Mouse (Mus musculus): ENCODE results near the gene H1foo.

The H1foo gene

GRCm38 (mm10) chr6:115927292-115928242 is 17.2 kb upstream of the H1foo start:
- DNase-seq (ENCODE audit: low spot score in 2 of 2), result no peak

DNA sequence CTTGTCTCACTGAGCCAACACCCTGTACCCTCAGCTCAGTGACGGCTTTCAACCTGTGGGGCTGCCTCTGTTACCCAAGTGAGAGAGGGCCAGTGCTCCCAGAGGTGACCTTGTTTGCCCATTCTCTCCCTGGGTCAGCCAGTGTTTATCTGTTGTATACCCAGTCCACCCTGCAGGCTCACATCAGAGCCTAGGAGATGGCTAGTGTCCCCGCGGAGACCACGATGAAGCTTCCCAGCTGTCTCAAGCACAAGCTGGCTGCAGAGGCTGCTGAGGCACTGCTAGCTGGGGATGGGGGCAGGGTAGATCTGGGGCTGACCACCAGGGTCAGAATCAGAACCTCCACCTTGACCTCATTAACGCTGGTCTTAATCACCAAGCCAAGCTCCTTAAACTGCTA is 14.7 kb upstream of the H1foo start:
- DNase-seq (ENCODE audit: low spot score in 2 of 2), result no peak

- no peak for DNase-seq (ENCODE audit: low spot score in 2 of 2)
Measured at GRCm38 (mm10) chr6:115931639-115932038, 13.1 kb upstream of the H1foo start, which contains the start of gene Rho. TSS of gene Rho (plus strand) at chr6:115931748.

DNA sequence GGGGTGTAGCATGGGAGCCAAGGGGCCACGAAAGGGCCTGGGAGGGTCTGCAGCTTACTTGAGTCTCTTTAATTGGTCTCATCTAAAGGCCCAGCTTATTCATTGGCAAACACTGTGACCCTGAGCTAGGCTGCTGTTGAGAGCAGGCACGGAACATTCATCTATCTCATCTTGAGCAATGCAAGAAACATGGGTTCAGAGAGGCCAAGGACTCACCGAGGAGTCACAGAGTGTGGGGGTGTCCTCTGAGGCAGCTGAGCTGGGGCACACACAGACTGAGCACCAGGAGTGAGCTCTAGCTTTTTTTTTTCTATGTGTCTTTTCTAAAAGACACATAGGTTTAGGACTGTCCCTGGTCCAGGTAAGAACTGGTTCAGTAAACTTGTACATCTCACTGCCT is 12.3 kb upstream of the H1foo start:
- no peak for DNase-seq (ENCODE audit: low spot score in 2 of 2)

- no peak for DNase-seq (ENCODE audit: low spot score in 2 of 2)
Measured at GRCm38 (mm10) chr6:115935544-115935943, 9.2 kb upstream of the H1foo start.

DNA sequence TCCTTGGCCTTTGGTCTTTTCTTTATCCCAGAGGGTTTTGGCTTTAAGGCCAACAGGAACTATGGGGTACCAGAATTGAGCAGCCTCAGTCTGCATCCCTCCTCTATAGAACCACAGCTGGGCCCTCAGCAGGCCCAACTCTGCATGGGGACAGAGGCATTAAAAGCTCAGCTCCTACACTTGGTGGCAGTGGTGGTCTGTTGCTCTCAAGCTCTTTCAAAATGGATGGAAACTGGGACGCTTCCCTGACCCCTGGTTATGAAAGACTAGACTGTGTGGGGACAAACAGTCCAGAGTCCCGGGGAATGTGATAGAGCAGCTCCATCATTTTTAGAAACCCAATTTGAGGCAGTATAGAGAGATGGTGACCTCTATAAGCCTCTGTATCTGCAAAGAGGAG is 6.7 kb upstream of the H1foo start:
- no peak for DNase-seq (ENCODE audit: low spot score in 2 of 2)

DNA sequence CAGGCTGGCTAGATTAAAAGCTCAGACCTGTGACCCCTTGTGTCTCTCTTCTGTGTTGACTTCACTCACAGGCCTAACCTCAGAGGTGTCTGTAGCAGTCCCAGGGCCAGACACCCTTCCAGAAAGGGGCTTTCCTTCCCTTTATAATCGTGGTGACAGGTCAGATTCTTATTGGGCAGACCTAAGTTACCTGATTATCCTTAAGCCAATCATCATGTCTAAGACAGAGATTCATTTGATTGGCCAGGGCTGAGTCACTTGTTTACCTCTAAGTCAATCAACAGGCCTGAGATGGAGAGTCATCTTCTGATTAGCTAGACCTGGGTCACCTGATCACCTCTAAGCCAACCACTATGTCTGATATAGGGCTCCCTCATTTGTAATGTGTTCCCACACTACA is 5.9 kb upstream of the H1foo start:
- DNase-seq (ENCODE audit: low spot score in 2 of 2), result no peak

DNA sequence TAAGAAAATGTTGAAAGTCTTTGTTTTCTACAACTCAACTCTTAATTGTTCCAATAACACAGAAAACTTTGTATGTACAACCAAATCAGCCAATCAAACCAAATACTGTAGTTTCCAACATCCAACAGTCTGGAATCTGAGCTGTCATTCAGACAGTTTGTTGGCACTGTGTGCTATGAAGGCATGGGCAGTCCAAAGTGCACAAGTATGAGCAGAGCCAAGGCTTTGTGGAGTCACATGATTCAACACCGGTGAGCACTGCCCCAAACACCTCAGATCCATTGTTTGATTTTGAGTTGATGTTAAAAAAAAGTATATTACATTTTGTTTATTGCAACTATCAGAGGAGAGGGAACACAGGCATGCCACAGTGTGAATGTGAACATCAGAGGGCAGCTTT is 4.1 kb upstream of the H1foo start:
- no peak for DNase-seq (ENCODE audit: low spot score in 2 of 2)

DNA sequence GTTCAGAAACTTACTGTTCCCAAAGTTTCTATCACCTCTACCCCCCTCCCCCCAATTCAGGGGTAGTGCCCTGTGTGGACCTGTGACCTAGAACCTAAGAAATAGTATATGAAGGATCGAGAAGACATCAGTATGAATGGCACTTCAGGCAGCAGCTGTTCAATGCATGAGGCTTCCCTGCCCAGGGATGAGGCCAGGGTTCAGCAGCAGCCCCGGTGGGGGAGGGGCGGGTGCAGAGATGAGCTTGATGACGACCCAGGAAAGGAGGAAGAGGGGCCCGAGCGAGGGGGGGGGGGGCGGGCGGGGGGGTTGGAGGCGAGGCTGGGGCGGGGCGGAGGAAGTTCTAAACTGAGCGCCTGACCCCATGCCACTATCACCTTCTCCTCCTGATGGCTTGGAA is 3.6 kb upstream of the H1foo start:
- no peak for DNase-seq (ENCODE audit: low spot score in 2 of 2)

DNA sequence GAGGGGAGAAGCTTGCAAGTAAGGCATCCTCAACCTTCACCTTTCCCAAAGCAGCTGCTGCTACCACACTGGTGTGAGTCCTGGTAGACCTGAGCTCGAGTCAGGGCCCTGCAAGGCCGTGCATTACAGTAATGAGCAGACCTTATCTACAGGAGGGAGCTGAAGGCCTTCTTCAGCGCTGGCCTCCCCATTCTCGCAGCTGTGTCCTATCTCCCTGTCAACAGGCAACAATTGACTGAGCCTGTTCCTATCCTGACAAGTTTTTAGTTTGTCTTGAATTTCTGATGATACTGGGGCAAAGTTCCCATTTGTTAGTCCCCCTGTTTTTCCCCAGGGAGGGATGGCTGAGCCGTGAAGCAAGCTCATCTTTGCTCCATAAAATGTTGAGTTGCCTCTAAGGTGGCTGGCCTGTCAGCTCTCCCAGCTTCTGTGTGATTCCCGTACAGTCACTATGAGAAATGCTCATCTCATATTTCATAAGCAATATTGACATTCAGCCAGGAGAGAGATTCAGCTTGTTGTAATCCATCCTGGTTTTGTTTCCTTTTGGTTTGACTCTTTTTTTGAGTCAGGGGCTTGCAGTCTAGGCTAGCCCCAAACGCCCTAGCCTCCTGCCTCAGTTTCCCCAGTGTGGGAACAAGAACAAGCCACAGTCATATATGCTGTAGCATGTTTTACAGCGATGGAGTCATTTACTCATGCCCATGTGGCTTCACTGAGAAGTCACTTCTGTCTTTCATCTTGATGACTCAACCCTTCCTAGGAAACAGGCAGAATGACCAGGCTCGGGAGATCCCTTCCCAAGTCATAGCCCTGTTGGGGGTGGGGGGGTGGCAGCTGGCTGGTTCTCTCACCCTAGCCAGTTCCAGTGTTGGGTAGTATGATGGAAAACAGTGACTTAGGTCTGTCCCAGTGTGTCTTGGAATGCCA is 975 bp upstream of the H1foo start:
- DNase-seq (ENCODE audit: low spot score in 2 of 2), result no peak

GRCm38 (mm10) chr6:115945633-115946032 is 895 bp downstream of the H1foo start:
- DNase-seq (ENCODE audit: low spot score in 2 of 2), result no peak

DNA sequence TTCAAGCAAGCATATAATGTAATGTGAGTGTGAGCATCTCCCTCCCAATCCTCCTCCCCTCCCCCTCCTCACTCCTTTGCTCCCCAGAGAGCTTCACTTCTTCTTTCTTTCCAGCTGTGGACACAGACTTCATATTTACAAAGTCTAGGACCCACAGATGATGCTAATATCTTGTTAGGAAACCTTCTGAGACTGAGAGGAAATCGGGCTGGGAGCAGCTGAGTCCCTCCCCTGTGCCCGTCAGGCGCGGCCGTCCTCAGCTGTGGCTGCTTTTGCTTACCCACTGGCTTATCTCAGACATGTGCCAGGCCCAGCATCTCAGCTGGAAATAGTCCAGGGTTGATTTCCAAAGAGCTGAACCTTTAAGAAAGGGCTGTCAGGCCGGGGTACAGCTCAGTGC is 1.7 kb downstream of the H1foo start:
- DNase-seq (ENCODE audit: low spot score in 2 of 2), result no peak

- no peak for DNase-seq (ENCODE audit: low spot score in 2 of 2)
Measured at GRCm38 (mm10) chr6:115954506-115955074, 9.9 kb downstream of the H1foo start.

DNA sequence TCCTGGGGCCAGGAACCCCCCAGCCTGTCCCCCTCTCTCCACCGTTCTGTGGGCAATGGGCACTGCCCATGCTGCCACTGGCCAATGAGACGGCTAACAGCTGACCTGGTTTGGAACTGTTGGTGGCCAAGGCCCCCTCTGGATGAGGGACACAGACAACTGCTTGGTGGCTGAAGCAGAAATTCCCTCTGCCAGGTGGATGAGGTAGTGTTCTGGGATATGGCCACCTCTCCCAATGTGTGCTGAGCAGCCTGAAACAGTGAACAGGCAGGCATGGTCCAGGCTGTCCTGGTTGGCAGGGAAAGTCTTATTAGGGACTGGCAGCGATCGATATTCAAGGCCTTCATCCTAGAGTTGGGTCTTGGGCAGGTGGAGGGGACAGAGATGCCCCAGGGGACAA is 10.4 kb downstream of the H1foo start:
- DNase-seq (ENCODE audit: low spot score in 2 of 2), result no peak

GRCm38 (mm10) chr6:115955664-115956063 is 10.9 kb downstream of the H1foo start:
- no peak for DNase-seq (ENCODE audit: low spot score in 2 of 2)

- no peak for DNase-seq (ENCODE audit: low spot score in 2 of 2)
Measured at GRCm38 (mm10) chr6:115956418-115956921, 11.7 kb downstream of the H1foo start.

- no peak for DNase-seq (ENCODE audit: low spot score in 2 of 2)
Measured at GRCm38 (mm10) chr6:115956922-115957601, 12.3 kb downstream of the H1foo start.

DNA sequence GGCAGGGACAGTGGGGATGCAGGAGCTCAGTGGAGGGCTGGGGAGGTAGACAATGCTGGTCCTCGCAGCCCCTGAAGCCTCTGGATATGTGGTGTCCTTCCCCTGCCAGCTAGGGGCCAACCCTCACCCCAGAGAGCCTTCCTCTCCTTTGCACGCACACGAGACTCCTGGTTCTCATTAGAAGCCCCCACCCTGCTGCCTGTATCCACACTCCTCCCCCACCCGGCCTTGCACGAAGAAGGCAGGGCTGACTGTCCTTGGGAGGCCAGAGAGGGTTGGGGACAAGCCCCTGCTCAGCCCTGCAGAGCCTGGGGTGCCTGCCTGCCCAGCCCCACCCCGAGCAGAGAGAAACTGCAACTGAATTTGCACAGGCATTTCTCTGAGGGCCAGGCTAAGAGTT is 12.9 kb downstream of the H1foo start:
- DNase-seq (ENCODE audit: low spot score in 2 of 2), result no peak

DNA sequence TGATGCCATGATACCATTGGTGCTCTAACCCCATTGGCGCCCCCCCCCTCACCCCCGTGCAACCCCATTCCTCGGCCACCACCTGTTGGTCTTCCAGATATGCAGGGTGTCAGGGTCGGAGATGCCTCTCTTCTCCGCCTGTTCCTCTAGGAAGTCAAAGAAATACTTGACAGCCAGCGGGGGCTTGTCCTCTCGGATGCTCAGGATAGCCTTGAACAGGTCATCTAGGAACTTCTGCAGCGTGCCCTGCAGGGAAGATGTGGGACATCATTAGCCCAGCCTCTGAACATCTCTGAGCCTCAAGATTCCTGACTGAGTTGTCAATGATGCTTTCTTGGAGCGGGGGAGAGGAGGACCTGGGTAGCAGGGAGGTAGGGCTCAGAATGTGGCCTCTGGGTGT is 13.7 kb downstream of the H1foo start:
- no peak for DNase-seq (ENCODE audit: low spot score in 2 of 2)

- DNase-seq (ENCODE audit: low spot score in 2 of 2), result no peak
Measured at GRCm38 (mm10) chr6:115959151-115959691, 14.5 kb downstream of the H1foo start.

GRCm38 (mm10) chr6:115960322-115960721 is 15.6 kb downstream of the H1foo start:
- DNase-seq (ENCODE audit: low spot score in 2 of 2), result no peak
